Mouse (Mus musculus): ENCODE data around the gene Mast1.
"Not testable (repeated sequence)": the region's sequence is repeated elsewhere in the genome, so short reads cannot be mapped to it uniquely, and the experiment has no call there.

Mast1 gene

DNA sequence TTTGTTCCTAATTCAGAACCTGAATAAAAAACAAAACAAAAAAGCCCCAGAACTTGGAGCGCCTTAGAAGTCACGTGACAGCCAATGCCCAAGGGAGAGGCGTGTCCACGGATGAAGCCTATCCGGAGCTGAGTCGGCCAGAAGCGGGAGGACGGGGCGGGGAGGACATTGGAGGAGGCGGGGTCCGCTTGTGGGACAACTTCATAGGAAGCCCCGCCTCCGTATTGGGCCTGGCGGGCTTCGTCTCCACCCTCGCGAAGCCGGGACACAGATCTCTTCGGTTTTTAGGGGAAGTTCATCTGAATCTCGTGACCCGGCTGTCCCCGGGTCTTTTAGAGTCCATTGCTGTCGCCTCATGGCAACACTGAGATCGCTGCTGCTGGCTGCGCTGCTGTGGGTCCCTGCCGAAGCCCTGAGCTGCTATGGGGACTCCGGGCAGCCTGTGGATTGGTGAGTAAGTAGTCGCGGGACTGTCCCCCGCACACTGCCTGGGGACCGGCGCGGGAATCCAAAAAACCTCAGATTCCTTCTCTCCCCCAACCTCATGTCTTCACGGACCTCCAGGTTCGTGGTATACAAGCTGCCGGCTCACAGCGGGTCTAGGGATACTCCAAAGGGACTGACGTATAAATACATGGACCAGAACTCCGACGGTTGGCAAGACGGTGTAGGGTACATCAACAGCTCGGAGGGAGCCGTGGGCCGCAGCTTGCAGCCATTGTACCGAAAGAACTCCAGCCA, 28.6 kb downstream of the Mast1 start, which contains the start of gene Dnase2a:
TSS of gene Dnase2a (plus strand) at position 140 of the 741 bp plus-strand sequence.
- DNase-seq = peak; percentile 79

GRCm38 (mm10) chr8:84907979-84908378, 29.2 kb downstream of the Mast1 start:
- not testable (repeated sequence) for DNase-seq

DNA sequence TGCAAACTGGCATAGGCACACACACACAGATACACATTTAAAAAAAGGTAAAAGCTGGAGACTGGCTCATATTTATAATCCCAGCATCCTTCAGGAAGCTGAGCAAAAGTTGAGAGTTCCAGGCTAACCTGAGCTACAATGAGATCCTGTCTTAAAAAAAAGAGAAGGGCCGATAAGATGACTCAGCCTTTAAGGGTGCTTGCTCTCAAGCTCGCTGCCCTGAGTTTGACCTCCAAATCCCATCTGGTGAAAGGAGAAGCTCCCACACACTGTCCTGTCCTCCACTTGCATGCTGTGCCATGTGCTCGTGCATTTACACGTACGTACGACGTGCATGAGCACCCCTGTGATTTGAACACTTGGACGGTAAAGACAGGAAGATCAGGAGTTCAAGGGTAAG, 29.7 kb downstream of the Mast1 start:
- no peak for DNase-seq

DNA sequence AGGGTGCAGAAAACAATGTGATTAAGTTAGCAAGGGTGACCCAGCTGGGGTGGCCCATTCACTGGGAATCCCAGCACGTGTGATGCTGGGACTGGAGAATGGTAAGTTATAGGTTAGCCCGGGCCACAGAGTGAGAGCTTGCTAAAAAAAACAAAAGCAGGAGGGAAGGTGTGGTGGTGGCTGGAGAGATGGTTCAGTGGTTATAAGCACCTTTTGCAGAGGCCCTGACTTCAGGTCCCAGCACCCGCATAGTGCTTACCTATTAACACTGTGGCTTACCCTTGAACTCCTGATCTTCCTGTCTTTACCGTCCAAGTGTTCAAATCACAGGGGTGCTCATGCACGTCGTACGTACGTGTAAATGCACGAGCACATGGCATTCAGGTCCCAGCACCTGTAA, 30.1 kb downstream of the Mast1 start:
- DNase-seq = no peak

DNA sequence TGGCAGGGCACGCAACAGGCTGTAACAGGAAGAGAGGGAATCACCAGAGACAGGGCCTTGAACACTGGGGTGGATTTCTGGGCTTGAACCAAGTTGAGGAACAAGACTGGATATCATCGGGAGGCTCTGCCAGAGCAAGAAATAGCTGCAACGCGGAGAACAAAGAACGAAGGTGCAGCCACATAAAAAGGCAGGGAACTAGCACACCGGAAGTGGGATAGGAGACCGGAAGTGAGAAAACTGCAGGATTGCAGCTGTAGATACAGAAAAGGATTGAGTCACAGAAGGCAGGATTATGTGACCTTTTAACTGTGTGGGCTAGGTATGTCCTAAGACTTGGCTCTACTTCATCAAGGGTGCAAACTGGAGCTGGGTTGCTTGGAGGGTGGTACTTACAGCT, 32.8 kb downstream of the Mast1 start:
- DNase-seq = no peak

GRCm38 (mm10) chr8:84902920-84903661, 34.1 kb downstream of the Mast1 start:
- peak; percentile 90 for DNase-seq

DNA sequence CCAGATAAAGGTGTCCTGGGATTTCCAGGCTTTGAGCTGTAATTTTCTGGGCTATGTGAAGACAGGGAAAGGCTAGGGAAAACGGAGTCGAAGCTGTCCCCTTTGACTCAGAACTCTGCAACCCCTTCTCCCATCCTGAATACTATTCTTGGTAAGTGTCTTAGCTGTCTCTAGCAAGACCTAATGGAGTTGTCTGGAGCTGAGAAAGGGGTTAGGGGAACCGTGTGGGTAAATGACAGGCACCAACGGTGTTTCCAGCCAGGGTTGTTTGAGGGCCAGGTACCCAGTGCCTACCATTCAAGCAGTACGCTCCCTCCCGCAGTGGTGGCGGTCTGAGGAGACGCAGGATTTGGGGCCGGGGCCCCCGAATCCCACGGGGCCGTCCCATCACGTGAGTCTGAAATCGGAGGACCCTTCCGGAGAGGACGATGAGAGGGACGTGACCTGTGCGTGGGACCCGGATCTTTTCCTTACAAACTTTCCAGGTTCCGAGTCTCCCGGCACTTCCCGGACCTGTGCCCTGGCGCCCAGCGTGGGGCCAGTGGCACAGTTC, 34.7 kb downstream of the Mast1 start:
- no peak for DNase-seq

- no peak for DNase-seq
Observed at GRCm38 (mm10) chr8:84901752-84902151, 35.4 kb downstream of the Mast1 start, which contains the start of gene Klf1. Gene Klf1 (plus strand): TSS chr8:84901928.

DNA sequence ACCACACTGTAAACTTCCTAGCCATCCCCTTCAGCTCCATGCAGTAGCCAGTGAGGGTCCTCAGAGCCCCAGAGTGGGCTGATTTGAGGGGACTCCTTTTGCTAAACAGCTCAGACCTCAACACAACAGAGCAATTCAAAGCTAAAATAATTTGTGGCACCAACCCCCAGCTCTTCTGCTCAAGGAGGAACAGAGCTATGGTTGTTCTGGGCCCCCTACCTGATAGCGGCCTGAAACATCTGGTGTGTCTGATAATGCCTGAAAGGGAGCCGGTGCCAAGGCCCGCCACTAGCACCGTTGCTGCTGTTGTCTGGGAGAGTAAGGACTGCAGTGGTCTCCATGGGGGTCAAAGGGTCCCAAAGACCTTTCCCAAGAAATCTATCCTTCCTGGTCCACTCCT, 36.1 kb downstream of the Mast1 start:
- no peak for DNase-seq

- DNase-seq = no peak
Observed at GRCm38 (mm10) chr8:84895963-84896362, 41.2 kb downstream of the Mast1 start.

DNA sequence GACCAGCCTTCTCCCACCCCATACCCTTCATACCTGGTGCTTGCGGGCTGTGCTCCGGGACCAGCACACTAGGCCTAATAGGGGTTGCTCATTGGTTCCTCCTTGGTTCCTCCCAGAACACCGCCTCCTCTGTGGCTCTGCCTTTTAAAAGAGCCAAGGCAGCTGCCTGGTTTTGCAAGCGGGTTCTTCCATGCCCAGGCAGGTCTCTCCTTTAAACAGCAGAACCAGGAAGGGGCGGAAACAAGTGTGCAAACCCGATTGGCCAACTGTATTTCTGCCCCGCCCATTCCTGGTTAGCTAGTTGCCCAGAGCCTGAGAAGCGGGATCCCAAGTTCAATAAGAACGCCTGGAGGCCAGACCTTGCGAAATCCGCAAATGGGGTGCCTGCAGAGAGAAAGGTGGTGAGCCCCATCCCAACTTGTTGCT, 43.4 kb downstream of the Mast1 start, which contains the start of gene Gcdh:
TSS of gene Gcdh (minus strand) at position 213 of the 426 bp plus-strand sequence.
- peak; percentile 93 for DNase-seq

- DNase-seq = no peak
Observed at GRCm38 (mm10) chr8:84892993-84893708, 44.0 kb downstream of the Mast1 start.

DNA sequence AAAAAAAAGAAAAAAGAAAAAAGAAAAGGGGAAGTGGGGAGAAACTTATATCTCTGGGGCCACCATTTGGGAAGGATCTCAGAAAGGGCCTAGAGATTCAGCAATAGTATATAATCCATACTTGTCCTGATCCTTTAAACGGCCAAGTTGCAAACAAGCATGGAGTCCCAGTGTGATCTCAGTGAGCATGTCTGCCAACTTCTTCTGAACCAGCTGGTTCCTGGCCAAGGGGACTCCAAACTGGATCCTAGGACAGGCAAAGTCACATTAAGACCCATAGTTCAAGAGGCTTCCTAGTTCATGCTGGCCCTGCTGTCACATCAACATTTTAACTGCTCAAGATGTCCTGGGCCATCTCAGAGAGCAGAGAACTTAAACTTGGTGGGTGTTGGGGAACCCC, 48.0 kb downstream of the Mast1 start:
- no peak for DNase-seq

DNA sequence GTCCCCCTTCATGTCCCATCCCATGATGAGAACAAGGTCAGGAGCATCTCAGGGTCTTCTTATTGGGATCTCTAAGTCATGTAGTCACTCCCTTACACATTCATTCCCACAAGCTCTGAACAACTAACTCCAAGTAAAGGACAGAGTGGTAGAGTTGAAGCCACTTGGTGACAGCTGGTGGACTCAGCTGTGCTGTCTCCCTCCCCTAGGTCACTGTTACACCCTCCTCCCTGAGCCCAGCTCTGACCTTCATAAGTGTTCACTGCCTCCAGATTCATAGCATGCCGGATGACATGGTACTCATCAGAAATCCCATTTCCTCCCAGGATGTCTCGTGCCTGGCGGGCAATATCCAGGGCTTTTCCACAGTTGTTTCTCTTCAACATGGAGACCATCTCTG, 48.9 kb downstream of the Mast1 start:
- DNase-seq = no peak

DNA sequence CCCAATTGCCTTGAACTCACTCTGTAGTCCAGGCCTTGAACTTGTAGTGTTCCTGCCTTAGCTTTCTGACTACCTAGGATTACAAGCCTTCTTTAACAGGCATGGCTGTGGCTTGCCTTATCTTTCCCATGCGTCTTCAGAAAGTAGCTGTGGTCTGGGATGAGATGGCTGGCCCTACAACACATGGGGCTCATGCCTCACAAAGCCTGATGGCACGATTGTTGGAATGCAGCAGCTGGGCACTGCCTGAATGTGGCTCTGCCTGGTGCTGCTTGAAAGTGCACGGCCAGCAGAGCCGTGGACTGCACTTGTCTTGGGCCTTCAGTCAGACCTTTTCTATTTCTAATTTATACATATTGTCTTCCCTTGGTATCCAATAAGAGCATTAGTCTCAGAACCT, 52.4 kb downstream of the Mast1 start:
- DNase-seq = no peak

GRCm38 (mm10) chr8:84878915-84879314, 58.2 kb downstream of the Mast1 start:
- no peak for DNase-seq

GRCm38 (mm10) chr8:84877297-84878035, 59.7 kb downstream of the Mast1 start:
- DNase-seq = no peak

DNA sequence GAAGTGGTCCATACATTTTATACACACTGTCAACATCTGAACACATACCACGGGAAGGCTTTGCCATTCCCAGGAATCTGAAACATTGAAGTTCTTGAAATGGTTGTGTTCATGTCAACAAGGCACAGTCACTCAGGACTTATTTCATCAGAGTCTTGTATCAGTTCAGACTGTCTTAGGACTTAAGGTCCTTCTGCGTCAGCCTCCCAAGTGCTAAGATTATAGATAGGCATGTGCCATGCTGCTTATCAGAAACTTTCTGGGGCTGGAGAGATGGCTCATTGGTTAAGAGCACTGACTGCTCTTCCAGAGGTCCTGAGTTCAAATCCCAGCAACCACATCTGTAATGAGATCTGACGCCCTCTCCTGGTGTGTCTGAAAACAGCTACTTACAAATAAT, 62.8 kb downstream of the Mast1 start:
- DNase-seq = no peak

DNA sequence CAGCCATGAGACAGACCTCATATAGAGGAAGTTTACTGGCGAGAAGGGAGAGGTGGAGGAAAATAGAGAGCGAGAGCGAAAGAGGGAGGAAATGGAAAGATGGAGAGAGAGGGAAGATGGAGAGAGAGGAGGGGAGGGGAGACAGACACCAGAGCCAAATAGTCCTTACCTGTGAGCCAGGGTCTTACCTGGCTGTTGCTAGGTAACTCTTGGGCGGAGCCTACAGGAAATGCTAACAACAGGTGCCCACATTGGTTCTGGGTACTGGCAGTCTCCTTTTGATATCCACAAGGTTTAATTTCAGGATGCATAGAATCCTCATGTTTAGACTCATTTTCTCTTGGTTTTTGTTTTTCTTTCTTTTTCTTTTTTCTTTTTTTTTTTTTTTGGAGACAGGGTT, 64.1 kb downstream of the Mast1 start:
- DNase-seq = no peak

- DNase-seq = no peak
Observed at GRCm38 (mm10) chr8:84872309-84872965, 64.7 kb downstream of the Mast1 start.

DNA sequence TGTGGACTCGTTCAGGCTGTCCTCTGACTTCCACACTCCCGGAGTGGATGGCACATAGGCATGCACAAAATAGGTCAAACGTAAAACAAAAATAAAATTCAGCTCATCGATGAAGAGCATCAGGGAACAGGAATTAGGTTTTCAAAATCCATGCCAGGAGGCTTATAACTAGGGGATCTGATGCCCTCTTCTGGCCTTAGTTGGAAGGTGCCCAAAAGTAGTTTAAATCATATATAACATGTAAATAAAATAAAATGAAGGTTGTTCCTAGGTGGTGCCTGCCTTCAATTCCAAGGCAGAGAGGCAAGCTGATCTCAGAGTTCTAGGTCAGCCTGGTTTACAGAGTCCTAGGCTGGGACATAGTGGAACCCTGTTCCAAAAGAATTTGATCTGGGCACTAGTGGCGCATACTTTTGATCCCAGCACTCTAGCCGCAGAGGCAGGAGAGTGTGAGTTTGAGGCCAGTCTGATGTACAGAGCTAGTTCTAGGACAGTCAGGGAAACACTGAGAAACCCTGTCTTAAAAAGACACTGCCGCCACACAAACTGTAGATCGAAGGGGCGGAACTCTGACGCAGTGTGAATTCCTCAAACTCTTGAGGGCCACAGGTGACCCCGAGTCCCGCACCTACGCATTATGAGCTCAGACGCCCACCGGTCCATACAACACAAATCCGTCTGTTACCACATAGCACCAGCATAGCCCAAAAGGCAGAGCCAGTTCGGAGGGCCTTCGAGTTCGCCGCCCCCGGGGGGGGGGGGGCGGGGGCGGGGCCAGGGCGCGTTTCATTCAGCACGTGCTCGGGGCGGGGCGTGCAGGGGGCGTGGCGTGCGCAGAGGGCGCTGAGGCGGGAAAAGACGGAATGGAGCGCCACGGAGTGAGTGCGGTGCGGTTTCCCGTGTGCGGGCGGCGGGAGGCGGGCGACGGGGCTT, 65.5 kb downstream of the Mast1 start, which contains the start of gene Syce2:
TSS of gene Syce2 (plus strand) at position 736 of the 933 bp plus-strand sequence.
- peak; percentile 43 for DNase-seq

All from right cerebral cortex, postnatal 25 days (tissue).